Mouse (Mus musculus): ENCODE measurements around the gene Platr17.

Gene Platr17

DNA sequence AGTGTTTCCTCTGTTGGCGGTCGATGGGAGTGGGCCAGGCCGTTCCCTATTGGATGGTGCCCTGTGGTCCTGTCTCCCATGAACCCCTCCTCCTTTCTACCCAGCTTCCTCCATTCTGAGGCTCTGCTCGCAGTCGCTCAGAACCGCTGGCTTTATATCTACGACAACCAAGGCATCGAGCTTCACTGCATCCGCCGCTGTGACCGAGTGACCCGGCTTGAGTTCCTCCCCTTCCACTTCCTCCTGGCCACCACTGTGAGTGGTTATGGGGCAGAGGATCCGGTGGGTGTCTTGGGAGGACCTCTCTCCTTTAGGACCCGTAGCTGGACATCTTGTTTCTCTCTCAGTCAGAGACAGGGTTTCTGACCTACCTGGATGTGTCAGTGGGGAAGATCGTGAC lies 38.5 kb downstream of the Platr17 start:
- DNase-seq: no peak

DNA sequence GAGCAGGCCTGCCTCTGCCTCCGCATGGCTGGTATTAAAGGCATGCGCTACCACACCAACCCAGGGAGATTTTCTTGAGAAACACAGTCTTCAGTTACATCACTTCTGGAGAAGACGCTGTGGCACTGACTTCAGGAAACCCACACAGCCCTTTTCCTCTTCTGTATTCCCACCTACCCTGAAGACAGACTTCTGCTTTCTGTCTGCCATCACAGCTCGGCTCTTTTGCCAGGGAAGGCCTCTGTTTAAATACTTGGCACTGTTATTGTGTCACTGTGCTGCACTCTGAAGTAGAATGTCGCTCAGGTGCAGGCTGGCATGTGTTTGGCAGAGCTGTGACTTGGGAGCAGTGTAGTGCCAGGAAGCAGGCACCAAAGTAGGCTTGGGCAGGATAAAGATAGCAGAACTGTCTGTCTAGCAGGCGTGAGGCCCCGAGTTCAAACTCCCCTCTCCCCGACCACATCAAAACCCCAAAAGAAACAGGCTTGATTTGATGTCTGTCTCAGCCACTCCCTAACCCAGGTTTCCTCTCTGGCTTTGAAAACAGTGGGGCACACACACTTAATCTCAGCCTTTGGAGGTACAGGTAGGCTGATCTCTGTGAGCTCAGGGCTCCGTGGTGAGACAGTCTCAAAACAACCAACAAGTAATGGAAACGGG lies 42.6 kb downstream of the Platr17 start:
- no peak for DNase-seq

DNA sequence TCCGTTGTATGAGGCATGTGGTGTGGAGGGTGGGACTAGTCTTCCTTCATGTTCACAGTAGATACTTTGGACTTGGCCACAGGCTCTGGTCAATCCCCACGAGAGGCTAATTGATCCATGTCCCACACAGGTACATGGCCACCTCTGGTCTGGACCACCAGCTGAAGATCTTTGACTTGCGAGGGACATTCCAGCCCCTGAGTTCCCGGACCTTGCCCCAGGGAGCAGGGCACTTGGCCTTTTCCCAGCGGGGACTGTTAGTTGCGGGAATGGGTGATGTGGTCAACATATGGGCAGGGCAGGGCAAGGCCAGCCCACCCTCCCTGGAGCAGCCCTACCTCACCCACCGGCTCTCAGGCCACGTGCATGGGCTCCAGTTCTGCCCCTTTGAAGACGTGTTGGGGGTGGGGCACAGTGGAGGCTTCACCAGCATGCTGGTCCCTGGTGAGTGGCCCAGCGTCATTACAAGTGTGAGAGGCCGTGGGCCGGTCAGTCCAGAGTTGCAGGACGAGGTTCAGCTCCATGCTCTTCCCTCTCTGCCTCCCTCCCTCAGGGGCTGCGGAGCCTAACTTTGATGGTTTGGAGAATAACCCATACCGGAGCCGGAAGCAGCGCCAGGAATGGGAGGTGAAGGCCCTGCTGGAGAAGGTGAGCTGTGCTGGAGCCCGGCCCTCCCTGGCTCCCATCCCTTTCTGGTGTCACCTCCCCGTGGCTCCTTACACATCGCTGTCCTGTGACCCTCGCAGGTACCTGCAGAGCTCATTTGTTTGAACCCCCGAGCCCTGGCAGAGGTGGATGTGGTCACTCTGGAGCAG lies 43.4 kb downstream of the Platr17 start:
- DNase-seq: no peak

DNA sequence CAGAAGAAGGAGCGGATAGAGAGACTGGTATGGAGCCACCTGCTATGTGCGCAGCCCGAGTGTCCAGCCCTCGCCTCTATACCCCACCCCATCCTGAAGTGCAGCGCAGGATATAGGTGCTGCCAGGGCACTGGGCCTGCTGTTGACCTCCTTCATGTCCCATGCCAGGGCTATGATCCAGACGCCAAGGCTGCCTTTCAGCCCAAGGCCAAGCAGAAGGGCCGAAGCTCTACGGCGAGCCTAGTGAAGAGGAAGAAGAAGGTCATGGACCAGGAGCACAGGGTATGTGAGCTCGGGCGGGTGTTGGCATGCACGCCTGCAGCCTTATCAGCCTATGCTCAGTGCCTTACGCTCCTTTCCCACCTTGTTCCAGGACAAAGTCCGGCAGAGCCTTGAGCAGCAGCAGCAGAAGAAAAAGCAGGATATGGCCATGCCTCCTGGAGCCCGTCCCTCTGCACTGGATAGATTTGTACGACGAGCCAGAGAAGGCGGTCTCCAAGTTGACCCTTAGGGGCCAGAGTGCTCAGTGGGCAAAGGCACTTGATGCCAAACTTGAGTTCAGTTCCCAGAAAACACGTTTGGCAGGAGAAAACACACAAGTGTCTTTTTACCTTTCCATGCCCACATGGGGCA lies 44.1 kb downstream of the Platr17 start:
- no peak for DNase-seq

DNA sequence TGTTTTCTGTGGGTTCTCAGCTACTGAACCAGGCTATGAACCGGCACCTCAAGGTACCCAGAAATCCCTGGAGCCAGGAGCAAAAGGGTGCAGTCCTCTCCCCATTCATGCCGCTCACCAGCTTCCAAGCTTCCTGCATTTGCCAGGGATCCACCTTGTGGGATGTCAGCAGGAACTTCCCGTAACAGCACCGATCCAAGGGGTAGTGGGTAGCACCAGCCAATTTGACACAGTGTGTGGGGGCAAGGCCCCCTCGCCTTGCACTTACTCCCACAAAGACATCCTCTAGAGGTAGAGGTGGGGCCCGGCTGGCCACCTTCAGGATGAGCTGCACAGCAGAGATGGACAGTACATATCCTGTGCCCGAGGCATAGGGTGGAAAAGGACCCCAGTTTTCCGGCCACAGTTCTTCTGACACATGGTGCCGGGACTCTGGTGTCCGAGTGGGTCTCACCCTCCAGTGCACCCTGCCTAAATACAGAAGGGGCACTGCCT lies 45.2 kb downstream of the Platr17 start:
- DNase-seq: no peak

DNA sequence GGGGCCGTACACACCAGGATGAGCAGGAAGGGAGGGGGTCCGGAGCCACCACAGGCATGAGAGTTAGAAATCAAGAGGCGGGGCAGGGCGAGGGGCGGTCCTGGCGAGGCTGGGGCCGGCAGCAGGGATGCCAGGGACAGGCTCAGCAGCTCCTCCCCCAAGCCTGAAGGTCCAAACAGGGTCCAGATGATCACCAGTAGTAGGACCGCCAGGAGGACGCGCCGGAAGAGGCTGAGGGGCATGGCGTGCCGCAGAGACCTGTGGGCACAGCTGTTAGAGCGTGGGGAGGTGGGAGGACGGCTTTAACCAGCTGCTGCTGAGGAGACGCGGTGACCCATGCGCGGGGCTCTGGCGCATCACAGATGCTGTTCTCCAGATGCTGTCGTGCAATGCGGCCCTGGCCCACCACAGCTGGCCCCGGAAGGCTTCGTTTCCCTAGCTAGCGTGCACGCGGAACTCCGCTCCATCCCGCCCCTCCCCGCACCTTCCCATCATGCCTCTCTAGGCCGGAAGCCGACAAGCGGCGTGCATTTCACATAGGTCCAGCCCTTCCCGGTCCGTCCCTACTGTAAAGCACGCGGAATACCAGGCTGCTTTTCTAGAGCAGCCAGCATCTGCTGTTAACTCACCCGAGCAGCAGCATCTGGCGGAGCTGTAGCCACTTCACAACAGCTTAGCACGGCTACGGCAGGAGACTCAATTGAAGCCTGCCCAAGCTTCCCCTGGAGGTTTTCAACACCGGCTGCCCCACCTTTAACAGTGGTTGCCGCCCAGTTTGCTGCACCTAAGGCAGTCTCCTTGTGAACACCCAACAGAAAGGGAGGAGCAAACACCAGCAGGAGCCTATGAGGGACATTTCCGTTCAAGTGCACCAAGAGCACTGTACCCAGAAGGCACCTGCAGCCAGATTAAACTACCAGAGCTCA lies 46.3 kb downstream of the Platr17 start, which contains the start of gene B3galt4:
B3galt4 (minus strand) TSS at position 468 of the 926 bp plus-strand sequence.
- peak; percentile 73 to 88 for DNase-seq

DNA sequence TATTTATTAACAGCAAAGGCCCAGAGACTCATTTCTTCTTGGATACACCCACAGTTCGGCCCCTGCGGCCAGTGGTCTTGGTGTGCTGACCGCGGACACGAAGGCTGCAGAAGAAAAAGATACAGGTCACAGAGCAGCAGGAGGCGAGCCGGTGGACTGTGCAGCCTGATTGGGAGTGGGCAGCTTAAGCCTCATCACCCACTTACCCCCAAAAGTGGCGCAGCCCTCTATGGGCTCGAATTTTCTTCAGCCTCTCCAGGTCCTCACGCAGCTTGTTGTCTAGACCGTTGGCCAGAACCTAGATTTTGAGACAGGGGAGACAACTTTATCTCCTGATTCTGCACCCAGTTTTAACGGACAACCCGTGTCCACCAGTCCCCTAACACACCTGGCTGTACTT lies 47.1 kb downstream of the Platr17 start:
- peak in 1 of 2 experiments; percentile 3 for DNase-seq

DNA sequence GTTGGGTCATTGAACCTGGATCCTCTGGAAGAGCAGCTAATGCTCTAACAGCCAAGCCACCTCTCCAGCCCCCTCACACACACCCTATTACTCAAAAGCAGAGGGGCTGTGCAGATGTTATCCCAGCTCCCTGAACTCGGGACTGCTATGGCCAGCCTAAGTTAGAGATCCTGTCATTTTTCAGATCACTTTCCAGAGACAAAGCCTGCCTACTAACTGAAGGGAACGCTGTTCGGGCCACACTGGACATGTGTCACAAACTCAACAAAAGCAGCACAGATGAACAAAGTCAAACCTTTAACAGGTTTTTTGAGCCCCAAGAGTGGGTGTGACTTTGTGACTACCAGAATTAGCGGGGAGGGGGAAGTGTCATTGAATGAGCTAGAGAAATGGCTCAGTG lies 47.9 kb downstream of the Platr17 start:
- DNase-seq: no peak

DNA sequence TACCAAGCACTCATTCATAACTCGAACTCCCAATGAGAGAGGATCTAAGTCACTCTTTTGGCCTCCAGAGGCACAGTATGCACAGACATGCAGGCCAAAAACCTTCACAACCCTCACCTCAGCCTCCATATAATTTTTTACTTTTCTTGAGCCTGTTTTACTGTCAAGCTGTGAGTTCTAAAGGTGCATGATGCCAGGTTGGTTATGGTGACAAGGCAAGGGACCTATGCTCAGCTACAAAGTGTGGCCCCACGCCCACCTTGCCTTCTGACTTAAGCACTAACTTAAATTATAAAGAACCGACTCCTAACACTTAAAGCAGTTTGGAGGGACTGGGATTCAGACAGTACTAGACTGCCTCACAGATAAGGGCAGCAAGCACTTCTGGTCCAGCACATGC lies 48.4 kb downstream of the Platr17 start:
- DNase-seq: no peak

DNA sequence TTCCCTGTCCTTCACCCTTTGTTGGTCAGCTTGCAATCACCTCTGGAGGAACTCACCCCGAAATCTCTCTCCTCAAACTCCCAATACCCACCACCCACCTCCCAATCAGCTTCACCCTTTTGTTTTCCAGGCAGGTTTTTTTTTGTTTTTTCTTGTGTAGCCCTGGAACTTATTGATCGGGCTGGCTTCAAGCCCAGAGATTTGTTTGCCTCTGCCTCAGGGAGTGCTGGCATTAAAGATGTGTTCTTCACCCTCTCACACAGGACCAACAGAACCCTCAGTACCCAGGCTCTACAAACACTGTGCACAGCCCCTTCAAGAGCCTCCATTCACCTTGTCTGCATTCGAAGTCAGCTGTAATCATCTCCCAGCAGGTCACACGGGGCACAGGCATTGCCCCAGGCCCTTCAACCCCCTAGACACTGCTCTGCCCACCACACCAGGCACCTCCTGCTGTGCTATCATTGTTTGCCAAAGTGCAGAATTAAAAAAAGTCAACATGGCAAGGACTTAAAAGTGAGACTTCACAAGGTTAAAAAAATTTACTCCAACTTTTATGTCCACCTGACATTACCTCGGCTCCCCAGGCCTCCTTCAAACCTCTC lies 49.1 kb downstream of the Platr17 start:
- no peak for DNase-seq

DNA sequence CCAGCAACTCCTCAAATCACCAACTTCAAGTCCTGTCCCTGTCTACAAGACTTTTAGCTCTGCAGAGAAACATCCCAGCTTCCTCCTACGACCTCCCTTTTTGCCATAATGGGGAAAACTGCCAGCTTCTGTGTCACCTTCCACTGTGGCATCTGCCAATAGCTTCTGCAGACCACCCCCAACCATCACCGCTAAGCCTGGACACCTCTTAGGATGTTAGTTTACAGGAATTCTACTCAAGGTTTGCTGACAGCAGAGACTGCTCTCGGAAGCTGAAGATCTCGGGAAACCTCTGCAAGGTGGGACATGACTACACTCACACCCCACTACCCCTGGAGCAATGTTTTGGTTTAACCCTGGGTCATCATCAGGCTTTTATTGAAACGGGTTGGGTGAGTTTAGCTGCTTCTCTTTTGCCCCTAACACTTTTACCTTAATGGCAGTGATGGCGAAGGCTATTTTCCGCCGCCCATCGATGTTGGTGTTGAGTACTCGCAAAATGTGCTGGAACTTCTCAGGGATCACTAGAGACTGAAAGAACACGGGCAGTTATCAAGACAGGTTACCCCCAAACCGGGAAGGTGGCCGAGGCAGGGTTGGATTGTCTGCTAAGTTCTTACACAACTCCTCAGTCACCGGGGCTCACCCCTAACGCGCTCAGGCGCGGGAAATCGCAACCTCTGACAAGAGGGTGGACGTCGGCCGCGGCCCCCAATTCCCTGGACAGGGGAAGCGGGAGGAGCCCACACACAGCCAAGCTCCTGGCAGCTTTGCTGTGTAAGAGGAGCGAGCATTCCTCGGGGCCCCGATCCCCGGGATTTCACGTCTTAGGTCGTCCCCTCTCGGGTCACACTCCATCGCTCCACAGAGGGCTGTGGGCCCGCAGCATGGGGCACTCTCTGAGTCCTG lies 50.0 kb downstream of the Platr17 start:
- DNase-seq: no peak

DNA sequence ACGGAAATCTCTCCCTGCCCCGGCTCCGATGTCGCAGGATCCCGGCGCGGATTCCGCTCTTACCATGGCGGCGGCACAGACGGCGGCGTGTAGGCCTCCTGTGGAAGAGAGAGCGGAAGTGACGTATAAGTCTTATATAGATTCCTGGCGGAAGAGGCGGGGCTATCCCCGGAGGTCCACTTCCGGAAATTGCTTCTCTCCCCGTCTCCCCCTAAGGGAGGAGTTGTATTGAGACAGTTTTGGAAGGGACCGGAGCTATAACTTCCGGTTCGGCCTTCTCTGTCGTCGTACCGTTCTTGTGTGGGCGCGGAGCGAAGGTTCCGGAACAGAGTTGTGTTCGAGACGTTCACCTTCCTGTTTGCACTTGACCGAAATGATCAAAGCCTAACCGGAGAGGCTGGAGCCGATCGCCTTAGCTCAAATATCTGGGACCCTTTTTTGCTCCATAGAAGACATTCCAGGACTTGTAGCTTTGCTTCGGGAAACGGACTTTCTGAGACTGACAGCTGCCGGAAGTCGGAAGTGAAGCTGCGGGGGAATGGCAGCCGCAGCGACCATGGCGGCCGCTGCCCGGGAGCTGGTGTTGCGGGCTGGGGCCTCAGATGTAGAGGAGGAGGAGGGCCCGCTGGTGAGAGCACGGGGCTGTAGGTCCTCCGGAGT lies 50.8 kb downstream of the Platr17 start, which contains the start of the genes Vps52 and Rps18:
Vps52 (plus strand) TSS at position 258 of the 660 bp plus-strand sequence.
Rps18 (minus strand) TSS at position 447 of the 660 bp plus-strand sequence.
- DNase-seq: peak; percentile 96
